Mouse (Mus musculus) hindbrain, embryonic 10.5 days (tissue): ENCODE results near the gene 1810049J17Rik. TPM values are rescaled to one million over a fixed set of nuclear protein-coding genes. Genes with fewer than 3 reads are reported as not detected.
"Not testable (repeated sequence)": the region's sequence is repeated elsewhere in the genome, so short reads cannot be mapped to it uniquely, and the experiment has no call there.

Source experiments
- DNase-seq: peaks from one replicate; pipeline ENCODE4 v3.0.0-alpha.2; 2017; ENCODE audit warnings: low spot score
- H3K27ac ChIP-seq: fragments of 300-500 bp; sonication (generic); 2 replicates; pipeline ENCODE4 v1.5.1; 2016; ENCODE audit warnings: mild to moderate bottlenecking, moderate library complexity
- H3K27me3 ChIP-seq: fragments of 300-500 bp; sonication (generic); 2 replicates; pipeline ENCODE4 v1.6.1; 2016; ENCODE audit warnings: mild to moderate bottlenecking; ENCODE audit not compliant: poor library complexity, insufficient read depth, severe bottlenecking
- H3K36me3 ChIP-seq: fragments of 300-500 bp; sonication (generic); 2 replicates; pipeline ENCODE4 v1.6.1; 2016; ENCODE audit warnings: mild to moderate bottlenecking, moderate library complexity
- H3K4me1 ChIP-seq: fragments of 300-500 bp; sonication (generic); replicated peaks from 2 replicates; pipeline ENCODE4 v1.6.1; 2016; ENCODE audit warnings: mild to moderate bottlenecking
- H3K4me3 ChIP-seq: fragments of 300-500 bp; sonication (generic); 2 replicates; pipeline ENCODE4 v1.5.1; 2016; ENCODE audit warnings: mild to moderate bottlenecking, moderate library complexity
- H3K9me3 ChIP-seq: fragments of 300-500 bp; sonication (generic); 2 replicates; pipeline ENCODE4 v1.6.1; 2016; ENCODE audit warnings: mild to moderate bottlenecking, moderate library complexity
- WGBS: fragments of 180-500 bp; shearing (Covaris S2); methylation state at CpG from one replicate; pipeline ENCODE4 v1.1.7; 2016; 5-methylcytosine and 5-hydroxymethylcytosine counted together
- polyA plus RNA-seq: library from polyadenylated mRNA; unstranded; fragments of >200 nt; fragmentation: Nextera tagmentation; extraction: Ambion mirVana; gene quantifications from 2 replicates; pipeline ENCODE4 v1.2.1, GENCODE M21; 2016

1810049J17Rik gene
- polyA plus RNA-seq: 0.76 and 1.3 TPM in 2 replicates

DNA sequence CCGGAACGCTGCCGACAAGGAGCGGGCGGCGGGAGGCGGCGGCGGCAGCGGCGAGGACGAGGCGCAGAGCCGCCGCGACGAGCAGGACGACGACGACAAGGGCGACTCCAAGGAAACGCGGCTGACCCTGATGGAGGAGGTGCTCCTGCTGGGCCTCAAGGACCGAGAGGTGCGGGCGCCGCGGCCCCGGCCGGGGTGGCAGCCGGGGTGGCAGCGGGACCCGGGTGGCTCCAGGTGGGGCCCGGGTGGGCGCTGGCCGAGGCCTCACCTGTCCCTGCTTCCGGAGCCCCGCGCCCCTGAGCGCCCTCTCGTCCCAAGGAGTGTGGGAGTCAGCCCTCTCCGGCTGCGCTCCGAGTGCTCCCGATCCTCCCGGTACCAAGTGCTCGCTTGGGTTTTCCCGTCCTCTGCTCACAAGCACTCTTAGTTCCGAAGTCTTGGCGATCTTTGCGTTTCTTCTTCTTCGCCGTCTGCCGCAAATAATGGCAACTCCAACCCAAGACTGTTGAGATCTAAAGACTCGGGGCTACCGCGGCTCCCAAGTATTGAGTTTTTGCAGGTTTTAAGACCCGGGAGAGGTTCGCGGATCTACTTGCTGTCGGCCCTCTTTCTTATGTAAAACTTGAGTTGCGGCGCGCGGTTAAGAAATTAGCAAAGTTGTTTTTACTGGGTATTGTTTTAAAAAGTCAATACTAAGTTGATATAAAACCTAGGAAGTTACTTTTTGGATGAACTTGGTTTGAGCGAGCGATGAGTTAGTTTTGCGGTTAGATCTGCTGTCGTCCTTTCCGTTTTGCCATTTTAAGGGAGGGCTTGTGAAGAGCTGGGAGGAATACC, at the start of gene 1810049J17Rik:
1810049J17Rik (minus strand) TSS at position 112 of the 834 bp plus-strand sequence.
- under 1% methylated on average over 70 of the region's 70 CpGs for WGBS
- Histone ChIP-seq H3K36me3 (peaks cover 8% of the 10 kb centered on the region), H3K4me1 (peaks cover 25% of the 10 kb centered on the region), H3K4me3 (peak within 1 kb of the TSS; percentile 98), H3K27me3 (peaks cover 23% of the 10 kb centered on the region), H3K27ac (peak within 1 kb of the TSS; percentile 98), H3K9me3 (no peaks in the 10 kb centered on the region)
- DNase-seq: peak; percentile 61

DNA sequence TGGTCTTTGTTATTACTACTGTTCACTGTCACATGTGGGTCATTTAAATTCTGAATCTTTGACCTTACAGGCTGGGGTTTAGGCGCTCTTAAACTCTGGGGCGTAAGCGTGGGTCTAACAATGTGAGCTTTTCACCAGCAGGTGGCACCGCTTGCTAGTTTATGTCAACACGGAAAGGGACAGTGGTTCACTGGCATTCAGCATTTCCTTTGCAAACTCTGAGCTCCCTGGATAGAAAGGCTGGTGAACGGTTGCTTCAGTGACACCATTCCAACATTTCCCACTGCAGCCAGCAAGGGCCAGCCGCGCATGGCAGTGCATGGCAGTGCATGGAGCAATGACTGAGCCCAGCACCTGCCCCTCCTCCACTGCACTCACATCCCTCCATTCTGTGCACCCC, 49.5 kb upstream of the 1810049J17Rik start:
- peak; percentile 71 for DNase-seq
- H3K27ac ChIP-seq: no peak overlapping the region

GRCm38 (mm10) chr15:12370096-12370495, 48.4 kb upstream of the 1810049J17Rik start:
- no peak overlapping the region for H3K27ac ChIP-seq
- H3K9me3 ChIP-seq: no peaks in the 10 kb centered on the region
- H3K4me1 ChIP-seq: peaks cover 47% of the 10 kb centered on the region
- H3K4me3 ChIP-seq: no peak overlapping the region
- no peak for DNase-seq
- WGBS: 93% methylated on average over 3 of the region's 3 CpGs
- peaks cover 4% of the 10 kb centered on the region; the same call in 1 of the 2 replicates for H3K36me3 ChIP-seq
- peaks cover 27% of the 10 kb centered on the region; the same call in 1 of the 2 replicates for H3K27me3 ChIP-seq

More for the DNA sequence above, 49.5 kb upstream of the 1810049J17Rik start:
- Histone ChIP-seq H3K4me3 (no peak overlapping the region), H3K9me3 (no peaks in the 10 kb centered on the region), H3K4me1 (peaks cover 47% of the 10 kb centered on the region), H3K27me3 (peaks cover 29% of the 10 kb centered on the region; the same call in 1 of the 2 replicates), H3K36me3 (peaks cover 4% of the 10 kb centered on the region; the same call in 1 of the 2 replicates)
- 6% methylated on average over 8 of the region's 8 CpGs for WGBS

- H3K36me3 ChIP-seq: peaks cover 4% of the 10 kb centered on the region; the same call in 1 of the 2 replicates
- no peaks in the 10 kb centered on the region for H3K9me3 ChIP-seq
- peaks cover 42% of the 10 kb centered on the region for H3K4me1 ChIP-seq
- DNase-seq: no peak
- no peak overlapping the region for H3K4me3 ChIP-seq
- WGBS: 88% methylated on average over 4 of the region's 4 CpGs
- H3K27ac ChIP-seq: no peak overlapping the region
- H3K27me3 ChIP-seq: peaks cover 18% of the 10 kb centered on the region; the same call in 1 of the 2 replicates
Observed at GRCm38 (mm10) chr15:12368850-12369249, 47.2 kb upstream of the 1810049J17Rik start.

DNA sequence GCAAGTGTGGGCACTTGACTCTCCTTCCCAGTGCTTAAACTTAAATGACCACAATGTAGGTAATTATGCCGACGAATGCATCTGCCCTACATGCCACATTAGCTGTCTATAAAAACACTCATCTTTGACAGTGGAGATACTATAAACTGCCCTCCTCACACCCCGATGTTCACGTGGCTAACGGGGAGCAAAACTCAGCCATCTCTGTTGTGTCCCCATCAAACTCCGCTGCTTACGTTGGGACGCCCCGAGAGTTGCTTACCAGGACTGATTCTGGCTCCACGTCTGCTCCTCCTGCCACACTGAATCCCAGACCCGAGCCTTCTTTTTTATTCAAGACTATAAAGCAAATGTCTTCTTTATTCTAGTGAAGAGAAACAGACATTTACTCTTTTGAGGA, 46.7 kb upstream of the 1810049J17Rik start:
- Histone ChIP-seq H3K36me3 (peaks cover 4% of the 10 kb centered on the region; the same call in 1 of the 2 replicates), H3K27me3 (peaks cover 14% of the 10 kb centered on the region; the same call in 1 of the 2 replicates), H3K4me3 (no peak overlapping the region), H3K9me3 (no peaks in the 10 kb centered on the region), H3K27ac (no peak overlapping the region), H3K4me1 (peaks cover 37% of the 10 kb centered on the region)
- DNase-seq: no peak
- WGBS: 79% methylated on average over 11 of the region's 11 CpGs

DNA sequence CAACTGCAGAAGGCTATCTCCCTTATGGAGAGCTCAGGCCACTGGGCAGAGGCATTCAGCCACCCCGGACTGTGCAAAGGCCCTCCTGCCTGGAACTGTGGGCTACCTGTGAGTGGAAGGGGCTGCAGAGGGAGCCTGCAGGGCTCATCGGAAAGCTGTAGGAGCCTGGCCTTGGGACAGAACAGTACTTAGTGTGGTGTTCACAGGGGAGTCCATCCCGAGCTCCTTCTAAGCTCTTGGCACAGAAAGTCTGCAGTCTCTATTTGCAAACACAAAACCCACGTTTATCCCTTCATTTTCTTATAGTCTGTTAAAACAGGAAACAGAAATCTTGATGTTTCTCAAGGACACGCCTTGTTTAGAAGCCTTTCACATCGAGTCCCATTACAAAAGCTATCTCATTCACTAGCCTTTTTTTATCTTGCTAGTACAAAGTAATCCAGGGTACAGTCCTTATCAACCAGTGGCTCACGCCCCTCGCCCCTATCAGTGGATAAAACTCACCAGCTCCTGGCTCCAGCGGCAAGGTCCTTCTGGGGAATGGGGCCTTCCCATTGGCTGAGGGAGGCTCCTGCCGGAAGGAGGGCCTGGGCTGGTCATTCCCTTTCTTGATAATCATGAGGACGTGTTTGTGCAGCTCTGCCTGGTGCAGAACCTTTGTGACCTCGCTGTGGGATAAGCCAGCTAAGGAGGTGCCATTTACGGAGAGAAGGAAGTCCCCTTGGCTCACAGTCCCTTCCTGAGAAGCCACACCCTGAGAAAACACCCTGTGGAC, 45.8 kb upstream of the 1810049J17Rik start:
- peak overlapping the region; percentile 72; the same call in 1 of the 2 replicates for H3K27ac ChIP-seq
- no peaks in the 10 kb centered on the region for H3K9me3 ChIP-seq
- H3K27me3 ChIP-seq: peaks cover 7% of the 10 kb centered on the region; the same call in 1 of the 2 replicates
- H3K4me3 ChIP-seq: no peak overlapping the region
- 59% methylated on average over 13 of the region's 13 CpGs for WGBS
- peaks cover 35% of the 10 kb centered on the region for H3K4me1 ChIP-seq
- peaks cover 1% of the 10 kb centered on the region; the same call in 1 of the 2 replicates for H3K36me3 ChIP-seq
- DNase-seq: no peak

GRCm38 (mm10) chr15:12366580-12367305, 45.0 kb upstream of the 1810049J17Rik start:
- peaks cover 35% of the 10 kb centered on the region for H3K4me1 ChIP-seq
- DNase-seq, H3K36me3 ChIP-seq, H3K9me3 ChIP-seq, H3K27me3 ChIP-seq, H3K4me3 ChIP-seq: not testable (repeated sequence)
- H3K27ac ChIP-seq: peak overlapping the region; percentile 72; the same call in 1 of the 2 replicates
- 89% methylated on average over 11 of the region's 11 CpGs for WGBS

- Histone ChIP-seq H3K4me1 (peaks cover 31% of the 10 kb centered on the region), H3K27ac (0 out of 2 replicates have a peak overlapping the region, but pooled peaks have one; percentile 6), H3K4me3 (no peak overlapping the region), H3K27me3 (peaks cover 4% of the 10 kb centered on the region; the same call in 1 of the 2 replicates), H3K36me3 (no peaks in the 10 kb centered on the region), H3K9me3 (no peaks in the 10 kb centered on the region)
- 25% methylated on average over 3 of the region's 3 CpGs for WGBS
- DNase-seq: peak; percentile 69
Observed at GRCm38 (mm10) chr15:12366072-12366469, 44.4 kb upstream of the 1810049J17Rik start.

DNA sequence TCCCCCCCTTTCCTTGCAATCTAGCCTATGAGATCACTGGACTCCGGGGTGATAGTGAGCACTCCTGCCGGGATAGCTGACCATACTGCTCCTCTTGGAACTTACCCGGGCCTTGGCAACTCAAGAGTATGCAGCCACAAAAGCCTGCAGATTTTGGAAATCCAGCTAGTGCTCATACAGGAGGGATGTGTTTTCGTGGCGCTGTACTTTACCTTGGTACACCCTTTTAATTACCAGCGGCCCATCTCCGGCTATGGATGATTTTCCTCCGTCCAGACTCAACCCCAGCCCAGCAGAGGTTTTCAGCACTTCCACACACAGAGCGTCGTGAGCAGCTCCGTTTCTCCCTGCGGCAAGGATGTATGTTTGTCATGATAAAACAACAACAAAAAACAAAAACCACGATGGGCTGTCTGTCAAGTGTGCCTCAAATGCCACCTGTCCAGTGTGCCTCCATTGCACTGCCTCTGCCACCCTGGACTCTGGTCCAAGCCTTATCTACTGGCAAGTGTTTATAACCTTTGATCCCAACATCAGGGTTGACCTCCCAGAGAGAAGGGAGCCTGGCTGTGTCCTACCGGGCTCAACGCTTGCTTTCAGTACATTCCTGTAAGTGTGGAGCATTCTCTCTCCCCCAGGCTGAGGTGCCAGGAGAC, 43.8 kb upstream of the 1810049J17Rik start:
- 0 out of 2 replicates have a peak overlapping the region, but pooled peaks have one; percentile 9 for H3K27ac ChIP-seq

GRCm38 (mm10) chr15:12364096-12364495, 42.4 kb upstream of the 1810049J17Rik start:
- H3K4me3 ChIP-seq: no peak overlapping the region
- no peak overlapping the region for H3K27ac ChIP-seq
- H3K27me3 ChIP-seq: no peaks in the 10 kb centered on the region
- no peaks in the 10 kb centered on the region for H3K9me3 ChIP-seq
- no peak for DNase-seq
- 92% methylated on average over 4 of the region's 4 CpGs for WGBS
- H3K36me3 ChIP-seq: 0 out of 2 replicates have a peak, but pooled peaks cover 4% of the 10 kb centered on the region
- H3K4me1 ChIP-seq: peaks cover 31% of the 10 kb centered on the region

More for the DNA sequence above, 43.8 kb upstream of the 1810049J17Rik start:
- H3K9me3 ChIP-seq: no peaks in the 10 kb centered on the region
- peaks cover 31% of the 10 kb centered on the region for H3K4me1 ChIP-seq
- WGBS: 78% methylated on average over 15 of the region's 15 CpGs
- peaks cover 4% of the 10 kb centered on the region; the same call in 1 of the 2 replicates for H3K27me3 ChIP-seq
- DNase-seq: no peak
- H3K36me3 ChIP-seq: 0 out of 2 replicates have a peak, but pooled peaks cover 3% of the 10 kb centered on the region
- H3K4me3 ChIP-seq: no peak overlapping the region

GRCm38 (mm10) chr15:12362701-12363040, 41.0 kb upstream of the 1810049J17Rik start:
- Histone ChIP-seq H3K36me3 (0 out of 2 replicates have a peak, but pooled peaks cover 4% of the 10 kb centered on the region), H3K27ac (no peak overlapping the region), H3K27me3 (no peaks in the 10 kb centered on the region), H3K4me1 (peaks cover 23% of the 10 kb centered on the region), H3K4me3 (no peak overlapping the region), H3K9me3 (no peaks in the 10 kb centered on the region)
- DNase-seq: no peak
- 90% methylated on average over 6 of the region's 6 CpGs for WGBS
